Mouse (Mus musculus): Measurements from ENCODE around the gene Romo1.
"Not testable (repeated sequence)": the region's sequence is repeated elsewhere in the genome, so short reads cannot be mapped to it uniquely, and the experiment has no call there.

GRCm38 (mm10) chr2:156112080-156112423 lies 31.8 kb upstream of the Romo1 start:
- TF ChIP-seq CTCF, EP300 (IDR thresholded peaks at IDR 0.05; ENCODE audit: low read depth): not testable (repeated sequence)

All from liver, postnatal 0 days (tissue).